Comparison of ENCODE assay signal across 23 mouse cellular contexts in the genomic region with DNA sequence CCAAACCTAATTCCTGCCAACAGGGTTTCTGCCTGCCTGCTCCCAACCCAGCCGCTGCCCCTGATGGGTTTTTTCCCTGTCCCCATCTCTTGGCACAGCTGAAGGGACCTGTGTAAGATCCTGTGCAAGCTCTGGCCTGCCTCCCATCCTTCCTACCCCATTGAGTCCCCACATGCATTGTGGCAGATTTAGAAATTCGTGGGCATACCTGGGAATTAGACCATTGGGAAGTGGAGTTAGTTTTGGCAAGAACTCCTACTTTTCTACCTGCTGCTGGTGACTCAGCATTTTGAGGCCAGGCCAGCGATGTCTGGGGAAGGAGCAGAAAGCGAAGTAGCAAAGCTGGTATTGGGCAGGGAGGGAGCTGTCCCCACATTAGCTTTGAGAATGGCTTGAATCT.
DNase-seq lines count a peak whose midpoint lies in the region; ATAC-seq lines count a peak whose summit lies in the region.
"Had no signal": no experiment of that assay in that cellular context is flagged by ENCODE, and none has a peak within 500 bp of the region (broad histone marks: within the 10 kb centered on the region; RNA-seq: fewer than 3 reads in every experiment).

No protein-coding gene starts in this region.

- 67% methylated on average over 4 of the region's 4 CpGs for WGBS in midbrain, embryonic 14.5 days

- H3K9me3 ChIP-seq in midbrain, embryonic 14.5 days (ENCODE audit: control insufficient read depth, low read length): no peaks in the 10 kb centered on the region
- H3K9me3 ChIP-seq: embryonic facial prominence, embryonic 12.5 days; forebrain, embryonic 13.5 days; heart, embryonic 10.5 days; limb, embryonic 10.5 days; midbrain, embryonic 12.5 days; stomach, embryonic 15.5 days had no signal

- no peak for DNase-seq in cerebellum, postnatal 4 days (ENCODE audit: low spot score in 2 of 2)
- peak; percentile 11 for DNase-seq in lung, postnatal 36 days
- no peak for DNase-seq in lung, postnatal 10 days
- DNase-seq in cerebellum, adult 9-11 months: peak; percentile 91
- peak; percentile 47 for DNase-seq in gonadal fat pad, adult 2 months (ENCODE audit: low read depth)
- no peak for DNase-seq in right cerebral cortex, postnatal 10 days (ENCODE audit: low spot score in 2 of 2)
- DNase-seq in midbrain, embryonic 14.5 days: no peak
- DNase-seq: heart, postnatal 4 days; liver, postnatal 0 days; right cerebral cortex, postnatal 4 days; thymus, postnatal 36 days had no signal

- no peaks in the 10 kb centered on the region for H3K36me3 ChIP-seq in midbrain, embryonic 14.5 days (ENCODE audit: control insufficient read depth, insufficient read depth, low read length)
- H3K36me3 ChIP-seq: embryonic facial prominence, embryonic 12.5 days; heart, embryonic 10.5 days; limb, embryonic 10.5 days; midbrain, embryonic 12.5 days; stomach, embryonic 15.5 days had no signal

- H3K4me2 ChIP-seq in midbrain, embryonic 14.5 days (ENCODE audit: low read length): no peak overlapping the region
- H3K4me2 ChIP-seq: embryonic facial prominence, embryonic 12.5 days; forebrain, embryonic 13.5 days; hindbrain, embryonic 14.5 days; liver, embryonic 11.5 days; midbrain, embryonic 12.5 days; stomach, embryonic 15.5 days had no signal

- no peaks in the 10 kb centered on the region for H3K4me1 ChIP-seq in midbrain, embryonic 14.5 days (ENCODE audit: control insufficient read depth, insufficient read depth, low read length)
- H3K4me1 ChIP-seq: embryonic facial prominence, embryonic 12.5 days; heart, embryonic 10.5 days; midbrain, embryonic 12.5 days; stomach, embryonic 15.5 days had no signal

- no peak overlapping the region for H3K27ac ChIP-seq in midbrain, embryonic 14.5 days (replicated peaks; ENCODE audit: low read depth, low read length)
- H3K27ac ChIP-seq: embryonic facial prominence, embryonic 12.5 days; heart, embryonic 10.5 days; hindbrain, embryonic 14.5 days; limb, embryonic 10.5 days; midbrain, embryonic 12.5 days; stomach, embryonic 15.5 days had no signal

- no peak overlapping the region for H3K9ac ChIP-seq in midbrain, embryonic 14.5 days (replicated peaks; ENCODE audit: low read length)
- H3K9ac ChIP-seq: embryonic facial prominence, embryonic 12.5 days; forebrain, embryonic 13.5 days; hindbrain, embryonic 14.5 days; liver, postnatal 0 days; midbrain, embryonic 12.5 days; stomach, embryonic 15.5 days had no signal

- H3K4me3 ChIP-seq in midbrain, embryonic 14.5 days (replicated peaks; ENCODE audit: low read depth, low read length): no peak overlapping the region
- H3K4me3 ChIP-seq: embryonic facial prominence, embryonic 12.5 days; erythroblast, embryonic 14.5 days; forebrain, embryonic 13.5 days; heart, embryonic 10.5 days; limb, embryonic 10.5 days; midbrain, embryonic 12.5 days; stomach, embryonic 15.5 days had no signal

- no peaks in the 10 kb centered on the region for H3K27me3 ChIP-seq in midbrain, embryonic 14.5 days (ENCODE audit: control insufficient read depth, insufficient read depth, low read length)
- H3K27me3 ChIP-seq: embryonic facial prominence, embryonic 12.5 days; midbrain, embryonic 12.5 days; stomach, embryonic 15.5 days had no signal

- peak; percentile 80 for ATAC-seq in cerebellum, adult (ENCODE audit: insufficient number of reproducible peaks, low FRiP score, low TSS enrichment)
- no peak for ATAC-seq in midbrain, embryonic 14.5 days (ENCODE audit: low FRiP score, low TSS enrichment)
- ATAC-seq: forebrain, embryonic 13.5 days; inflammation-experienced regulatory T-cells, adult 6 months; liver, postnatal 0 days; lung, postnatal 0 days had no signal

Comparison
In these comparisons a context has a peak if more than half of its experiments do, and no peak if none do; other contexts are left out.
1. DNase-seq: peak in lung, postnatal 36 days (single experiment), cerebellum, adult 9-11 months (single experiment) and gonadal fat pad, adult 2 months (single experiment); none in cerebellum, postnatal 4 days (0 of 2), lung, postnatal 10 days (single experiment), right cerebral cortex, postnatal 10 days (0 of 2) and midbrain, embryonic 14.5 days (single experiment).